Mouse (Mus musculus): ENCODE results near the gene Ccnj. TPM values are rescaled to one million over a fixed set of nuclear protein-coding genes. Genes with fewer than 3 reads are reported as not detected.

Ccnj gene
- polyA plus RNA-seq, 1 experiment from 2014 or later: 2.2 TPM

DNA sequence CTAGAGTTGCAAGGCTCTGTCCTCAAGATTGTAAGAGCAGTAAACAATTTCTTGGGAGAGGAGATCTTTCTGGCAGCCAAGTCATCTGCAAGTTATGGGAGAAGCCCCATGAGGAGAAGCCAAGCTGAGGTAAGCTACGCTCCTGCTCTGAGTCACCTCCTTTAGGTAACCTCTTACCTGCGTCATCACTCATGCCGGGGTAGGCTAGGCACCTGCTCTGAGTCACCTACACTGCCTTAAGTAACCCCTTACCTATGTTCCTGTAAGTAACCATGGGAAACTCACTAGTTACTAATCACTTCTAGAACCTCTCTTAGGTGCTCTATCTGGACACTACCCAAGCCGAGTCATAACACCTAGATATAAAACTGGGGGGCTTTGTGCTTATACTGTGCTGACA, 50.6 kb downstream of the Ccnj start:
- H3K27ac ChIP-seq: no peak overlapping the region
- WGBS (ENCODE audit: missing documents): 95% methylated on average over 4 of the region's 4 CpGs
- H3K36me3 ChIP-seq (ENCODE audit: inconsistent target): no peaks in the 10 kb centered on the region
- no peak overlapping the region for H3K4me3 ChIP-seq (ENCODE audit: inconsistent target)
- H3K79me2 ChIP-seq (ENCODE audit: inconsistent target): no peaks in the 10 kb centered on the region

DNA sequence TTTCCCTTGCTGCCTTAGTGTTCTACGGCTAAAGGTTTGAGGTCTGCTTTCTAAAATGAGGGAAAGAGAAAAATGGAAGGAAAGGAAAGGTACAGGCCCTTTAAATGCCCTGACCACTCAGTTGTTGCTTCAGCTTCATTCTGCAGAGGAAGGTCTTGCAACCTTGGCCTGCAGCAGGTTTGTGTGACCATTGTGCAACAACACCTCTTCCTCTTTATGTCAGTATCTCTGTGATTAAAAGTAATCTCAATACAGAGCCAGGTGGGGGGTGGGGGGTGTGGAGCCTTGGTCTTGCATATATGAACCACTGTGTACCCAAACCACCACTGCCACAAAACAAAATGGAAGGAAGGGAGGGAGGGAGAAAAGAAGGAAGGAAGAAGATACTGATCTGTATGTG, 57.8 kb downstream of the Ccnj start:
- H3K36me3 ChIP-seq (ENCODE audit: inconsistent target): no peaks in the 10 kb centered on the region
- H3K27ac ChIP-seq: no peak overlapping the region
- WGBS (ENCODE audit: missing documents): 100% methylated on average over 1 of the region's 1 CpGs
- no peak overlapping the region for H3K4me3 ChIP-seq (ENCODE audit: inconsistent target)
- H3K79me2 ChIP-seq (ENCODE audit: inconsistent target): no peaks in the 10 kb centered on the region

DNA sequence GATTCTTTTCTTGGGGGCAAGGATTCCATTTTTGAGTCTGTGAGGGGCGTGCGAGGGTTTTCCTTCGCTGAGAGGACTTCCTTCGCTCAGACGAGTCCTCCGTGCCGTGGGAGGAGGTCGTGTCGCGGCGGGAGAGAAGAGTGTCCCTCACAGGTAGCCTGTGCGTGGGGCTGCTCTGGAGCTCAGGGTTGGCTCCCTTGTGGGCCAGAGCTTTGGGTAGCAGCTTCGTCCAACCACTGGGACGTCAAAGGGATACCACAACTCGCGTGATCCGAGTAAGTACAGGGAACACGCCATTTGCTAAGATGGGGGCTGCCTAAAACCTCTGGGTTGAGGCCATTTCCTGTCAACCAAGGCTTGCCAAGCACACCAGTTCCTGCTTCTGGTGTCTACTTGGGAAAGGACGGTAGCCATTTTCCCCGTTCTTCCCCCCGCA, 63.0 kb downstream of the Ccnj start:
- Histone ChIP-seq H3K27ac (peak overlapping the region; percentile 94), H3K79me2 (ENCODE audit: inconsistent target) (peaks cover 23% of the 10 kb centered on the region; the same call in 1 of the 2 replicates), H3K4me3 (ENCODE audit: inconsistent target) (peak overlapping the region; percentile 83), H3K36me3 (ENCODE audit: inconsistent target) (no peaks in the 10 kb centered on the region)
- WGBS (ENCODE audit: missing documents): 68% methylated on average over 21 of the region's 21 CpGs

DNA sequence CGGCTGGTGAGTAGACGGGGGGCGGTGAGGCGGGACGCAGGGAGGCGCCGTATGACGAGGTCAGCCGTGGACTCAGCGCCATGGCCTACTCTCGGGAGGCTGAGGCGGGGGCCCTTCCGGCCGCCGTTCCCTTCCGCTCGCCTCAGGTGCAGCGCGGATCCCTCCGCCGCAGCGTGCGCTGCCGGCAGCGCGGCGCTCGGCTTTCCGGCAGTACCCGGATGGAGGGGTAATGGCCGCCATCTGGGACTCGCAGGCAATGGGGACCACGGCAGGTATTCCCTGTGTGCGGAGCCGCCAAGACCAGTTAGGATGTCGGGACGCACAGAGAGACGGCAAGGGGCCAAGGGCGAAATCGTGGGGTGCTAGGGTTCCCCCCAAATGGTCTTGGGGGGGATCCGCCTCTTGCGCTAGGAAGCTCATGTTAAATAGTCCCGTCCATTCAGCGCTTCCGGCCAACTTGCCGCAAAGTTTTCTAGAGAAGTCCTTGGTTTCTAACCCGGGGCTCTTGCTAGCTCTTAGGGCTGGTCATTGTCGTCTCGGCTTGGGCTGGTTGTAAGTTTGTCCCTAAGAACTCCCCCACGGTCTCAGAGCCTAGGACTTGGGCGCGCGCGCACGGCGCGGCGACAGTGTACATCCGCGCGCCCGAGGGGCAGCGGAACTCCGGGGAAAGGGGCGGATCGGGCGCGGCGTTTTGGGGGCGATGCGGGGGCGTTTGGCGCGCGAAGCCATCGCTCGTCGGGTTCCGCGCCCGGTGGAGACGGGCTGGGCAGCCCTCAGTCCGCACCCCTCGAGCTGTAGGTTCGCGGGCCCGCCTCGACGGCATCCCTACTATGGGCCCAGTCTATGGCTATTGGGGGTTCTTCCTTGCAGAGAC, 63.7 kb downstream of the Ccnj start, which contains the start of gene Zfp518a:
Zfp518a (plus strand) TSS at position 187 of the 874 bp plus-strand sequence.
- peak within 1 kb of the TSS; percentile 94 for H3K27ac ChIP-seq
- peak within 1 kb of the TSS; percentile 83 for H3K4me3 ChIP-seq (ENCODE audit: inconsistent target)
- H3K36me3 ChIP-seq (ENCODE audit: inconsistent target): no peaks in the 10 kb centered on the region
- peaks cover 23% of the 10 kb centered on the region; the same call in 1 of the 2 replicates for H3K79me2 ChIP-seq (ENCODE audit: inconsistent target)
- WGBS (ENCODE audit: missing documents): under 1% methylated on average over 83 of the region's 89 CpGs

DNA sequence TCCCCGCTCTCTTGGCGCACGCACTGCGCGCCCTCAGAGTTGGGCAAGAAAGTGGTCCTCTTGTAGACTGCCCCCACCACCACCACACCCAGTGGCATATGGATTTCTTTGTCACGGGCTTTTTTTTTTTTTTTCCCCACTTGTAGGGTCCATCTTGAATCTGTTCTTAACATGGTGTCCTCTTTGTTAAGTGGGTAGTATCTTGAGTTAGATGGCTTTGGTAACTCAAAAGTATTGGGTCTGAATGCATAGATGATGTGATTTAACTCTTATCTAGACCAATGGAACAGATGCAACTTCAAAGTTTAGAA, 64.3 kb downstream of the Ccnj start:
- Histone ChIP-seq H3K79me2 (ENCODE audit: inconsistent target) (peaks cover 23% of the 10 kb centered on the region; the same call in 1 of the 2 replicates), H3K36me3 (ENCODE audit: inconsistent target) (no peaks in the 10 kb centered on the region), H3K27ac (peak overlapping the region; percentile 94), H3K4me3 (ENCODE audit: inconsistent target) (peak overlapping the region; percentile 83)
- WGBS (ENCODE audit: missing documents): 7% methylated on average over 5 of the region's 6 CpGs

Other genes with a start within 250 kb of the Ccnj start
- gene Aldh18a1, start 242.8 kb upstream of the Ccnj start, polyA plus RNA-seq (2018): 2.2 to 7.3 TPM (median 2.4 TPM) in 3 replicates
- gene Tctn3, start 219.0 kb upstream of the Ccnj start, polyA plus RNA-seq (2018): 7.0 to 10.4 TPM (median 7.7 TPM) in 3 replicates
- 164 to 283 TPM (median 241 TPM) in 3 replicates for gene Entpd1, start 218.9 kb upstream of the Ccnj start, polyA plus RNA-seq (2018)
- gene Cc2d2b, start 82.5 kb upstream of the Ccnj start, polyA plus RNA-seq (2018): 0.21 TPM in 1 of 3 replicates, not detected in the others
- 10.6 to 12.6 TPM (median 10.7 TPM) in 3 replicates for gene Zfp518a, start 63.4 kb downstream of the Ccnj start, polyA plus RNA-seq (2018)
- 96.2 to 234 TPM (median 144 TPM) in 3 replicates for gene Blnk, start 163.3 kb downstream of the Ccnj start, polyA plus RNA-seq (2018)
- gene Dntt, start 198.0 kb downstream of the Ccnj start, polyA plus RNA-seq (2018): 0.23 TPM in 1 of 3 replicates, not detected in the others
- not detected in 3 replicates for gene Opalin, start 245.8 kb downstream of the Ccnj start, polyA plus RNA-seq (2018)